Mouse (Mus musculus) MN1 (cell line): ENCODE results near the gene Zbtb22.
"Not testable (repeated sequence)": the region's sequence is repeated elsewhere in the genome, so short reads cannot be mapped to it uniquely, and the experiment has no call there.

Experiments
- DNase-seq: peaks from one replicate; pipeline ENCODE4 v3.0.0-alpha.2; 2016; ENCODE audit warnings: low spot score

Gene Zbtb22

GRCm38 (mm10) chr17:33904835-33905234 lies 10.9 kb upstream of the Zbtb22 start, which contains the start of gene Platr17:
Gene Platr17 (plus strand): TSS chr17:33905135.
- not testable (repeated sequence) for DNase-seq

- DNase-seq: peak; percentile 72
Measured at GRCm38 (mm10) chr17:33908331-33909076, 7.2 kb upstream of the Zbtb22 start.

- DNase-seq: peak; percentile 99
Measured at GRCm38 (mm10) chr17:33909077-33909868, 6.4 kb upstream of the Zbtb22 start, which contains the start of gene Daxx. Gene Daxx (plus strand): TSS chr17:33909414.

- DNase-seq: peak; percentile 65
Measured at GRCm38 (mm10) chr17:33909869-33910250, 5.8 kb upstream of the Zbtb22 start.

- DNase-seq: peak; percentile 53
Measured at GRCm38 (mm10) chr17:33910346-33911051, 5.2 kb upstream of the Zbtb22 start.

GRCm38 (mm10) chr17:33911052-33911812 lies 4.5 kb upstream of the Zbtb22 start:
- no peak for DNase-seq

GRCm38 (mm10) chr17:33911813-33912414 lies 3.8 kb upstream of the Zbtb22 start:
- DNase-seq: no peak

GRCm38 (mm10) chr17:33913264-33913663 lies 2.4 kb upstream of the Zbtb22 start:
- no peak for DNase-seq

- DNase-seq: no peak
Measured at GRCm38 (mm10) chr17:33913905-33914304, 1.8 kb upstream of the Zbtb22 start.

GRCm38 (mm10) chr17:33914969-33915391 lies 724 bp upstream of the Zbtb22 start:
- DNase-seq: no peak

GRCm38 (mm10) chr17:33916294-33916693 lies 590 bp downstream of the Zbtb22 start:
- DNase-seq: peak; percentile 38

GRCm38 (mm10) chr17:33916847-33917655 lies 1.3 kb downstream of the Zbtb22 start:
- no peak for DNase-seq

- DNase-seq: no peak
Measured at GRCm38 (mm10) chr17:33917656-33918292, 2.1 kb downstream of the Zbtb22 start.

- DNase-seq: peak; percentile 45
Measured at GRCm38 (mm10) chr17:33918293-33919203, 2.8 kb downstream of the Zbtb22 start.

- DNase-seq: peak; percentile 93
Measured at GRCm38 (mm10) chr17:33919351-33920281, 3.9 kb downstream of the Zbtb22 start.

- peak; percentile 90 for DNase-seq
Measured at GRCm38 (mm10) chr17:33920282-33921097, 4.8 kb downstream of the Zbtb22 start.

- no peak for DNase-seq
Measured at GRCm38 (mm10) chr17:33921361-33921760, 5.7 kb downstream of the Zbtb22 start.
